ENCODE assay signal across 9 mouse cellular contexts in the genomic region with DNA sequence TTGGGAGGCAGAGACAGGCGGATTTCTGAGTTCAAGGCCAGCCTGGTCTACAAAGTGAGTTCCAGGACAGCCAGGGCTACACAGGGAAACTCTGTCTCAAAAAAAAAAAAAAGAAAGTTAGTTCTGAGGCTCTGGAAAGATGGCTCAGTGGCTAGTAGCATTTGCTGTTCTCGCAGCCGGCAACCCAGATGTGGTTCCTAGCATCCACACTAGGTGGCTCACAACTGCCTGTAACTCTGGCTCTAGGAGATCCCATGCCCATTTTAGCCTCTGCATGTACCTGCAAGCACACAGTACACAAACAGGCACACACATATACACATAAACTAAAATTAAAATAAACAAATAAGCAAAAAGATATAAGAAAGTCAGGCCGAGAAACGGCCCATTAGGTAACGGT. TPM values are rescaled to one million over a fixed set of nuclear protein-coding genes. Genes with fewer than 3 reads are reported as not detected.
DNase-seq lines count a peak whose midpoint lies in the region; TF ChIP-seq lines count a peak whose summit lies in the region.
"Had no signal": no experiment of that assay in that cellular context is flagged by ENCODE, and none has a peak within 500 bp of the region (broad histone marks: within the 10 kb centered on the region; RNA-seq: fewer than 3 reads in every experiment).

No protein-coding gene starts in this region.

- no peaks in the 10 kb centered on the region for H3K27me3 ChIP-seq in splenic B cell, adult 2 months (ENCODE audit: control insufficient read depth, insufficient read depth, low read length, poor library complexity, severe bottlenecking)
- H3K27me3 ChIP-seq: midbrain, embryonic 12.5 days had no signal

- peak; percentile 52; the same call in 1 of the 2 replicates for TF ChIP-seq CTCF in brain, embryonic 14.5 days (IDR thresholded peaks at IDR 0.05; ENCODE audit: borderline replicate concordance, extremely low read depth, insufficient read depth, insufficient read length)

- H3K36me3 ChIP-seq in splenic B cell, adult 2 months (ENCODE audit: control insufficient read depth, insufficient read depth, low read length, poor library complexity, severe bottlenecking): peaks cover 13% of the 10 kb centered on the region

- no peak for TF ChIP-seq POLR2A in brain, embryonic 14.5 days (IDR thresholded peaks at IDR 0.05; ENCODE audit: borderline replicate concordance, extremely low read depth, insufficient read depth, insufficient read length, poor library complexity, severe bottlenecking)

- DNase-seq in heart, adult 18-20 months: peak; percentile 11 to 21
- DNase-seq in heart, adult 8-10 months (ENCODE audit: low spot score): no peak
- DNase-seq in right cerebral cortex, adult 2 months (ENCODE audit: low spot score in 2 of 2): peak; percentile 22 to 49
- DNase-seq in right cerebral cortex, postnatal 36 days (ENCODE audit: low spot score in 2 of 2): no peak
- DNase-seq in brain, embryonic 14.5 days (ENCODE audit: low read depth): peak; percentile 31
- peak; percentile 48 to 51 for DNase-seq in kidney, postnatal 4 days
- DNase-seq in splenic B cell, adult 2 months (ENCODE audit: low read depth, low spot score): peak; percentile 16
- DNase-seq in T-cell, adult 2 months (ENCODE audit: low spot score): no peak

RNA-seq across cellular contexts. Expression of a gene that starts 35.4 kb away (rescaled TPM):
- 10 to 100 TPM; 28.3 to 29.9 TPM for total RNA-seq in heart, adult 18-20 months (2021)
- total RNA-seq in heart, adult 8-10 months (2022): 10 to 100 TPM; 30.0 to 38.2 (median 35.3) TPM
- polyA plus RNA-seq in brain, embryonic 14.5 days (2012; rRNA removed): 22.6 and 28.5 TPM in 2 replicates

Comparison
In these comparisons a context has a peak if more than half of its experiments do, and no peak if none do; other contexts are left out.
1. DNase-seq: peak in heart, adult 18-20 months (2 of 2), right cerebral cortex, adult 2 months (2 of 2), brain, embryonic 14.5 days (single experiment), kidney, postnatal 4 days (2 of 2) and splenic B cell, adult 2 months (single experiment); none in heart, adult 8-10 months (single experiment), right cerebral cortex, postnatal 36 days (0 of 2) and T-cell, adult 2 months (single experiment).